Mouse (Mus musculus) heart, adult 2 months (tissue): Measurements from ENCODE around the gene Dmgdh. TPM values are rescaled to one million over a fixed set of nuclear protein-coding genes. Genes with fewer than 3 reads are reported as not detected.

Experiments
- DNase-seq, 2 experiments: peaks; one replicate each; pipeline ENCODE4 v3.0.0; 2021
- H3K27ac ChIP-seq: fragments of 200-600 bp; 2 replicates; pipeline ENCODE4 v1.8.1; 2022
- H3K27me3 ChIP-seq: fragments of 200-500 bp; 2 replicates; pipeline ENCODE4 v1.6.1; 2012; ENCODE audit warnings: mild to moderate bottlenecking, low read length, inconsistent platforms, mixed read lengths; ENCODE audit not compliant: control insufficient read depth, insufficient read depth
- H3K36me3 ChIP-seq: fragments of 200-500 bp; 2 replicates; pipeline ENCODE4 v1.6.1; 2012; ENCODE audit warnings: low read length, inconsistent platforms; ENCODE audit not compliant: control insufficient read depth, insufficient read depth
- H3K4me1 ChIP-seq: fragments of 200-500 bp; 2 replicates; pipeline ENCODE4 v1.6.1; 2011; ENCODE audit warnings: low read length; ENCODE audit not compliant: control insufficient read depth, insufficient read depth
- H3K4me3 ChIP-seq: fragments of 200-600 bp; 2 replicates; pipeline ENCODE4 v1.8.1; 2022
- H3K79me2 ChIP-seq: fragments of 200-500 bp; replicated peaks from 2 replicates; pipeline ENCODE4 v1.6.1; 2012; ENCODE audit warnings: mild to moderate bottlenecking, inconsistent platforms, low read length, moderate library complexity, mixed read lengths; ENCODE audit not compliant: control insufficient read depth, insufficient read depth
- H3K9ac ChIP-seq: fragments of 200-500 bp; 2 replicates; pipeline ENCODE4 v1.6.1; 2012; ENCODE audit warnings: low read depth, mild to moderate bottlenecking, control low read depth, inconsistent platforms, low read length, mixed read lengths
- CTCF ChIP-seq: fragments of 200-600 bp; IDR thresholded peaks from 2 replicates; pipeline ENCODE4 v1.8.1; 2022; ENCODE audit warnings: antibody characterized with exemption, mild to moderate bottlenecking, moderate library complexity
- EP300 ChIP-seq: fragments of 200-500 bp; IDR thresholded peaks from 2 replicates; pipeline ENCODE4 v1.6.1; 2011; ENCODE audit warnings: low read depth, low read length, control low read depth; ENCODE audit not compliant: insufficient read depth
- POLR2A ChIP-seq: fragments of 200-500 bp; IDR thresholded peaks from 2 replicates; pipeline ENCODE4 v1.6.1; 2011; ENCODE audit warnings: mild to moderate bottlenecking, low read depth, low read length, control low read depth; ENCODE audit not compliant: insufficient read depth
- WGBS: fragments of 180-500 bp; shearing (Covaris S2); methylation state at CpG from one replicate; pipeline ENCODE4 v1.1.7; 2018; 5-methylcytosine and 5-hydroxymethylcytosine counted together
- intact Hi-C: fragments of 180-260 bp; cut with DNase I; formaldehyde crosslinking; loops from one replicate; pipeline ENCODE4 v1.15.1; 2025
- polyA plus RNA-seq: library from polyadenylated mRNA; depleted of rRNA; stranded (reverse); fragments of >200 nt; gene quantifications from 2 replicates; pipeline ENCODE4 v1.2.3, GENCODE M21; 2012
- total RNA-seq, 2 experiments: library from RNA; stranded (reverse); gene quantifications; 2 replicates each; pipeline ENCODE4 v1.2.3; 2021

The Dmgdh gene
- total and polyA plus RNA-seq, 3 experiments, result not detected

- Histone ChIP-seq H3K79me2 (no peaks in the 10 kb centered on the region), H3K27ac (no peak overlapping the region), H3K9ac (no peak overlapping the region), H3K4me1 (no peaks in the 10 kb centered on the region), H3K36me3 (no peaks in the 10 kb centered on the region), H3K27me3 (no peaks in the 10 kb centered on the region), H3K4me3 (no peak overlapping the region)
- intact Hi-C loops, result loop anchor here (10.0 kb wide), 1 partner anchor 969 kb away; no protein-coding TSS in a partner anchor
- TF ChIP-seq POLR2A, result no peak
- TF ChIP-seq EP300, result no peak
- TF ChIP-seq CTCF, result peak; percentile 84
- DNase-seq, result no peak
- WGBS, result 22% methylated on average over 2 of the region's 2 CpGs
Observed at GRCm38 (mm10) chr13:93724206-93724605, 50.0 kb downstream of the Dmgdh start.

- Histone ChIP-seq H3K4me3 (no peak overlapping the region), H3K27me3 (0 out of 2 replicates have a peak, but pooled peaks cover 1% of the 10 kb centered on the region), H3K36me3 (no peaks in the 10 kb centered on the region), H3K4me1 (no peaks in the 10 kb centered on the region), H3K9ac (no peak overlapping the region), H3K79me2 (no peaks in the 10 kb centered on the region), H3K27ac (no peak overlapping the region)
- TF ChIP-seq CTCF (no peak), POLR2A (no peak), EP300 (no peak)
- intact Hi-C loops, result no loop called here
- DNase-seq, result no peak
- WGBS, result 87% methylated on average over 5 of the region's 5 CpGs
Observed at GRCm38 (mm10) chr13:93735131-93735636, 61.0 kb downstream of the Dmgdh start.

- Histone ChIP-seq H3K36me3 (no peaks in the 10 kb centered on the region), H3K9ac (no peak overlapping the region), H3K79me2 (no peaks in the 10 kb centered on the region), H3K27ac (no peak overlapping the region), H3K27me3 (no peaks in the 10 kb centered on the region), H3K4me1 (no peaks in the 10 kb centered on the region), H3K4me3 (no peak overlapping the region)
- TF ChIP-seq POLR2A, result no peak
- TF ChIP-seq CTCF, result no peak
- TF ChIP-seq EP300, result no peak
- intact Hi-C loops, result no loop called here
- DNase-seq, result no peak
- 57% methylated on average over 8 of the region's 8 CpGs for WGBS
Observed at GRCm38 (mm10) chr13:93744118-93744517, 69.9 kb downstream of the Dmgdh start.

GRCm38 (mm10) chr13:93752597-93753400, 78.6 kb downstream of the Dmgdh start:
- intact Hi-C loops, result no loop called here
- no peak overlapping the region for H3K9ac ChIP-seq
- no peak for DNase-seq
- no peak overlapping the region for H3K4me3 ChIP-seq
- no peaks in the 10 kb centered on the region for H3K36me3 ChIP-seq
- H3K4me1 ChIP-seq, result no peaks in the 10 kb centered on the region
- no peaks in the 10 kb centered on the region for H3K79me2 ChIP-seq
- H3K27me3 ChIP-seq, result no peaks in the 10 kb centered on the region
- 76% methylated on average over 14 of the region's 14 CpGs for WGBS
- no peak overlapping the region for H3K27ac ChIP-seq
- TF ChIP-seq CTCF (no peak), POLR2A (no peak), EP300 (no peak)

GRCm38 (mm10) chr13:93755084-93755483, 80.9 kb downstream of the Dmgdh start:
- Histone ChIP-seq H3K9ac (no peak overlapping the region), H3K36me3 (no peaks in the 10 kb centered on the region), H3K27ac (no peak overlapping the region), H3K79me2 (no peaks in the 10 kb centered on the region), H3K4me3 (no peak overlapping the region), H3K27me3 (no peaks in the 10 kb centered on the region), H3K4me1 (no peaks in the 10 kb centered on the region)
- no peak for TF ChIP-seq EP300
- no peak for TF ChIP-seq CTCF
- TF ChIP-seq POLR2A, result no peak
- DNase-seq, result no peak
- intact Hi-C loops, result no loop called here
- 77% methylated on average over 4 of the region's 4 CpGs for WGBS

GRCm38 (mm10) chr13:93756674-93757073, 82.4 kb downstream of the Dmgdh start:
- intact Hi-C loops, result no loop called here
- 90% methylated on average over 7 of the region's 7 CpGs for WGBS
- H3K79me2 ChIP-seq, result no peaks in the 10 kb centered on the region

More at GRCm38 (mm10) chr13:93756674-93757073, 82.4 kb downstream of the Dmgdh start:
- no peak for DNase-seq
- Histone ChIP-seq H3K27me3 (no peaks in the 10 kb centered on the region), H3K27ac (no peak overlapping the region), H3K9ac (no peak overlapping the region), H3K4me1 (no peaks in the 10 kb centered on the region), H3K4me3 (no peak overlapping the region), H3K36me3 (no peaks in the 10 kb centered on the region)
- TF ChIP-seq CTCF (no peak), POLR2A (no peak), EP300 (no peak)
